Mouse (Mus musculus) kidney, adult 10 weeks (tissue): ENCODE data around the gene Cyb5b. TPM values are rescaled to one million over a fixed set of nuclear protein-coding genes. Genes with fewer than 3 reads are reported as not detected.

Experiments used
- polyA plus RNA-seq: library from polyadenylated mRNA; stranded (reverse); fragments of 350-450 nt; fragmentation: Illumina TruSeq; extraction: RNeasy Lipid Tissue Mini Kit (QIAGEN cat#74804); gene quantifications from one replicate; pipeline ENCODE4 v1.2.3, GENCODE M21; 2014; ENCODE audit warnings: low read depth, low replicate concordance

The Cyb5b gene
- 287 TPM for polyA plus RNA-seq

DNA sequence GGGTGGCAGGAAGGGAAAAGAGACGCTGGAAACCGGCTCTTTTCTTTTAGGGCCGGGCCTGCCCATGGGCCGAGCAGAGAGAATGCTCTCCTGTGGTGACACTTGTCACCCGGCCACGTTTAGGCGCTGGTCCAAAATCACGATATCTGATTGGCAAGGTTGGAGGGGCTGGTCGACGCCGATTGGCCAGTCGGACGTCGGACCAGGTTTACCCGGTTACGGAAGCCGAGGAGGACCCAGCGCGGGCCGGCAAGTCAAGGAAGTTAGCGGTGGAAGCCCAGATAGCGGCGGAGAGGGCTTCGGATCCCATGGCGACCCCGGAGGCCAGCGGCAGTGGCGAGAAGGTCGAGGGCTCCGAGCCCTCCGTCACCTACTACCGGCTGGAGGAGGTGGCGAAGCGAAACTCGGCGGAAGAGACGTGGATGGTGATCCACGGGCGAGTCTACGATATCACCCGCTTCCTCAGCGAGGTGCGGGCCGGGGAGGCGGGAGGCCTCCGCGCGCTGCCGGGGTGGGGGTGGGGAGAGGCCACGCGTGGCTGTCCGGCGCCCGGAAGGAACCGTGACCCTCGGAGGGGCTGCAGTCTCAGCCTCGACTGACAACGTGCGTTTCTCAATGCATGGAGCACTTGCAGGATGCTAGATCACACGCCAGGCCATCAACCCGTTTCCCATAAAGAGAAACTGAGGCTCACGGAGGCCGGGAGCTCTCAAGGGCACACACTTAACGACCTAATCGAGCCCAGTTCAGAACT lies at the start of gene Cyb5b:
Cyb5b (plus strand) TSS at position 237 of the 754 bp plus-strand sequence.

Other genes with a start within 250 kb of the Cyb5b start
- 17.9 TPM for gene Sntb2, start 214.9 kb upstream of the Cyb5b start, polyA plus RNA-seq
- gene Vps4a, start 119.4 kb upstream of the Cyb5b start, polyA plus RNA-seq = 38.8 TPM
- 69.7 TPM for gene Pdf, start 102.0 kb upstream of the Cyb5b start, polyA plus RNA-seq
- 22.4 TPM for gene Cog8, start 94.0 kb upstream of the Cyb5b start, polyA plus RNA-seq
- 9.9 TPM for gene Nip7, start 93.8 kb upstream of the Cyb5b start, polyA plus RNA-seq
- gene Tmed6, start 85.0 kb upstream of the Cyb5b start, polyA plus RNA-seq = 36.0 TPM
- gene Terf2, start 54.1 kb upstream of the Cyb5b start, polyA plus RNA-seq = 18.1 TPM
- 85.1 TPM for gene Nfat5, start 142.8 kb downstream of the Cyb5b start, polyA plus RNA-seq